Mouse (Mus musculus) midbrain, embryonic 14.5 days (tissue): ENCODE results near the gene Arhgap44. TPM values are rescaled to one million over a fixed set of nuclear protein-coding genes. Genes with fewer than 3 reads are reported as not detected.

ENCODE experiments used
- ATAC-seq: fragments of 200-750 bp; cut with Nextera tagmentation; 2 replicates; pipeline ENCODE4 v1.8.0; 2017; ENCODE audit warnings: moderate number of reproducible peaks, moderate library complexity; ENCODE audit not compliant: low FRiP score, low TSS enrichment
- DNase-seq: peaks from one replicate; pipeline ENCODE4 v3.0.0-alpha.2; 2015
- H3K27ac ChIP-seq: fragments of 300-500 bp; sonication (generic); replicated peaks from 2 replicates; pipeline ENCODE4 v1.5.1; 2014; ENCODE audit warnings: mild to moderate bottlenecking, low read depth, low read length, moderate library complexity
- H3K27me3 ChIP-seq: fragments of 300-500 bp; sonication (generic); 2 replicates; pipeline ENCODE4 v1.6.1; 2014; ENCODE audit warnings: low read length, control low read depth, mixed read lengths; ENCODE audit not compliant: control insufficient read depth, insufficient read depth
- H3K36me3 ChIP-seq: fragments of 300-500 bp; sonication (generic); 2 replicates; pipeline ENCODE4 v1.6.1; 2014; ENCODE audit warnings: low read length, control low read depth; ENCODE audit not compliant: control insufficient read depth, insufficient read depth
- H3K4me1 ChIP-seq: fragments of 300-500 bp; sonication (generic); 2 replicates; pipeline ENCODE4 v1.6.1; 2014; ENCODE audit warnings: mild to moderate bottlenecking, antibody characterized with exemption, low read length, control low read depth; ENCODE audit not compliant: control insufficient read depth, insufficient read depth
- H3K4me2 ChIP-seq: fragments of 300-500 bp; sonication (generic); 2 replicates; pipeline ENCODE4 v1.6.1; 2014; ENCODE audit warnings: mild to moderate bottlenecking, low read length, moderate library complexity
- H3K4me3 ChIP-seq: fragments of 300-500 bp; sonication (generic); replicated peaks from 2 replicates; pipeline ENCODE4 v1.5.1; 2014; ENCODE audit warnings: low read depth, low read length
- H3K9ac ChIP-seq: fragments of 300-500 bp; sonication (generic); replicated peaks from 2 replicates; pipeline ENCODE4 v1.6.1; 2014; ENCODE audit warnings: mild to moderate bottlenecking, low read length, moderate library complexity
- H3K9me3 ChIP-seq: fragments of 300-500 bp; sonication (generic); 2 replicates; pipeline ENCODE4 v1.6.1; 2016; ENCODE audit warnings: low read length, control low read depth, mixed read lengths; ENCODE audit not compliant: control insufficient read depth
- WGBS: fragments of 180-500 bp; shearing (Covaris S2); extraction: QIAGEN DNeasy Blood & Tissue Kit; methylation state at CpG from one replicate; pipeline ENCODE4 v1.1.7; 2014; 5-methylcytosine and 5-hydroxymethylcytosine counted together
- polyA plus RNA-seq: library from polyadenylated mRNA; unstranded; fragments of >200 nt; fragmentation: Nextera tagmentation; extraction: Ambion mirVana; gene quantifications from 2 replicates; pipeline ENCODE4 v1.2.1, GENCODE M21; 2014

The Arhgap44 gene
- polyA plus RNA-seq, 1 experiment from 2014 or later: 13.0 TPM

- Histone ChIP-seq H3K36me3 (no peaks in the 10 kb centered on the region), H3K9ac (no peak overlapping the region), H3K4me1 (no peaks in the 10 kb centered on the region), H3K4me3 (no peak overlapping the region), H3K27ac (no peak overlapping the region), H3K9me3 (no peaks in the 10 kb centered on the region), H3K27me3 (no peaks in the 10 kb centered on the region), H3K4me2 (no peak overlapping the region)
- ATAC-seq (no peak), DNase-seq (no peak)
- 89% methylated on average over 3 of the region's 3 CpGs for WGBS
Observed at GRCm38 (mm10) chr11:65104076-65104475, 58.7 kb downstream of the Arhgap44 start.

GRCm38 (mm10) chr11:65101206-65101605 is 61.6 kb downstream of the Arhgap44 start:
- H3K4me1 ChIP-seq: no peaks in the 10 kb centered on the region
- H3K4me2 ChIP-seq: no peak overlapping the region
- H3K27me3 ChIP-seq: no peaks in the 10 kb centered on the region
- H3K9ac ChIP-seq: no peak overlapping the region
- H3K27ac ChIP-seq: no peak overlapping the region
- H3K9me3 ChIP-seq: no peaks in the 10 kb centered on the region
- H3K36me3 ChIP-seq: no peaks in the 10 kb centered on the region
- no peak for DNase-seq
- H3K4me3 ChIP-seq: no peak overlapping the region
- WGBS: 79% methylated on average over 11 of the region's 11 CpGs
- no peak for ATAC-seq

GRCm38 (mm10) chr11:65100031-65100430 is 62.7 kb downstream of the Arhgap44 start:
- ATAC-seq (no peak), DNase-seq (no peak)
- Histone ChIP-seq H3K9ac (no peak overlapping the region), H3K36me3 (no peaks in the 10 kb centered on the region), H3K4me2 (no peak overlapping the region), H3K4me3 (no peak overlapping the region), H3K27ac (no peak overlapping the region), H3K4me1 (no peaks in the 10 kb centered on the region), H3K27me3 (no peaks in the 10 kb centered on the region), H3K9me3 (no peaks in the 10 kb centered on the region)
- WGBS: 92% methylated on average over 8 of the region's 8 CpGs

- no peak overlapping the region for H3K4me3 ChIP-seq
- ATAC-seq (no peak), DNase-seq (no peak)
- no peak overlapping the region for H3K9ac ChIP-seq
- H3K4me1 ChIP-seq: no peaks in the 10 kb centered on the region
- H3K27ac ChIP-seq: no peak overlapping the region
- 83% methylated on average over 4 of the region's 4 CpGs for WGBS
- H3K27me3 ChIP-seq: no peaks in the 10 kb centered on the region
- H3K36me3 ChIP-seq: no peaks in the 10 kb centered on the region
- no peaks in the 10 kb centered on the region for H3K9me3 ChIP-seq
- no peak overlapping the region for H3K4me2 ChIP-seq
Observed at GRCm38 (mm10) chr11:65097526-65098070, 65.2 kb downstream of the Arhgap44 start.

- Histone ChIP-seq H3K36me3 (no peaks in the 10 kb centered on the region), H3K9me3 (no peaks in the 10 kb centered on the region), H3K9ac (no peak overlapping the region), H3K4me2 (no peak overlapping the region), H3K27me3 (no peaks in the 10 kb centered on the region), H3K27ac (no peak overlapping the region), H3K4me3 (no peak overlapping the region), H3K4me1 (no peaks in the 10 kb centered on the region)
- ATAC-seq (no peak), DNase-seq (no peak)
- 94% methylated on average over 5 of the region's 5 CpGs for WGBS
Observed at GRCm38 (mm10) chr11:65096866-65097265, 65.9 kb downstream of the Arhgap44 start.

- Histone ChIP-seq H3K9ac (no peak overlapping the region), H3K4me1 (no peaks in the 10 kb centered on the region), H3K36me3 (no peaks in the 10 kb centered on the region), H3K9me3 (no peaks in the 10 kb centered on the region), H3K4me3 (no peak overlapping the region), H3K4me2 (no peak overlapping the region), H3K27ac (no peak overlapping the region), H3K27me3 (no peaks in the 10 kb centered on the region)
- ATAC-seq (no peak), DNase-seq (no peak)
- WGBS: 79% methylated on average over 8 of the region's 8 CpGs
Observed at GRCm38 (mm10) chr11:65092851-65093250, 69.9 kb downstream of the Arhgap44 start.

- Histone ChIP-seq H3K27me3 (no peaks in the 10 kb centered on the region), H3K36me3 (no peaks in the 10 kb centered on the region), H3K4me3 (no peak overlapping the region), H3K27ac (no peak overlapping the region), H3K4me1 (no peaks in the 10 kb centered on the region), H3K4me2 (no peak overlapping the region), H3K9me3 (no peaks in the 10 kb centered on the region), H3K9ac (no peak overlapping the region)
- 87% methylated on average over 6 of the region's 6 CpGs for WGBS
- no peak for DNase-seq
- ATAC-seq: no peak
Observed at GRCm38 (mm10) chr11:65090386-65090785, 72.4 kb downstream of the Arhgap44 start.

- H3K4me1 ChIP-seq: no peaks in the 10 kb centered on the region
- no peaks in the 10 kb centered on the region for H3K9me3 ChIP-seq
- H3K9ac ChIP-seq: no peak overlapping the region
- no peak for ATAC-seq
- no peak overlapping the region for H3K27ac ChIP-seq
- H3K27me3 ChIP-seq: no peaks in the 10 kb centered on the region
- H3K4me2 ChIP-seq: no peak overlapping the region
- DNase-seq: no peak
- no peak overlapping the region for H3K4me3 ChIP-seq
- no peaks in the 10 kb centered on the region for H3K36me3 ChIP-seq
- WGBS: 85% methylated on average over 3 of the region's 3 CpGs
Observed at GRCm38 (mm10) chr11:65089982-65090381, 72.8 kb downstream of the Arhgap44 start.

- no peak overlapping the region for H3K4me3 ChIP-seq
Observed at GRCm38 (mm10) chr11:65089282-65089681, 73.5 kb downstream of the Arhgap44 start.

More at GRCm38 (mm10) chr11:65089282-65089681, 73.5 kb downstream of the Arhgap44 start:
- Histone ChIP-seq H3K9me3 (no peaks in the 10 kb centered on the region), H3K4me2 (no peak overlapping the region), H3K9ac (no peak overlapping the region), H3K27me3 (no peaks in the 10 kb centered on the region), H3K4me1 (no peaks in the 10 kb centered on the region), H3K27ac (no peak overlapping the region), H3K36me3 (no peaks in the 10 kb centered on the region)
- DNase-seq (no peak), ATAC-seq (no peak)
- 87% methylated on average over 6 of the region's 6 CpGs for WGBS
